Mouse (Mus musculus) bone marrow macrophage, adult 2 months (primary cell): ENCODE results near the gene Insrr.

Experiments
- CTCF ChIP-seq: IDR thresholded peaks from 2 replicates; pipeline ENCODE4 v1.5.1; 2012; ENCODE audit warnings: low read depth, mild to moderate bottlenecking, low read length, moderate library complexity
- POLR2A ChIP-seq: IDR thresholded peaks from 2 replicates; pipeline ENCODE4 v1.6.1; 2012; ENCODE audit warnings: mild to moderate bottlenecking, low read depth, low read length, borderline replicate concordance

- TF ChIP-seq CTCF (no peak), POLR2A (no peak)
Observed at GRCm38 (mm10) chr3:87840858-87841257, 44.1 kb downstream of the Insrr start.
